Mouse (Mus musculus): Measurements from ENCODE around the gene Ppp1r32. TPM values are rescaled to one million over a fixed set of nuclear protein-coding genes. Genes with fewer than 3 reads are reported as not detected.
A peak's percentile ranks its signal among the peaks of the same experiment; 100 is the strongest.

The Ppp1r32 gene
- total and polyA plus RNA-seq, 2 experiments, result 0.09 TPM; not detected in 1

GRCm38 (mm10) chr19:10497512-10498160, 14.9 kb upstream of the Ppp1r32 start:
- DNase-seq (ENCODE audit: extremely low read depth, low read depth, low spot score), result no peak
- H3K36me3 ChIP-seq (ENCODE audit: control insufficient read depth, insufficient read depth, low read length), result peaks cover 26% of the 10 kb centered on the region
- H3K27ac ChIP-seq (replicated peaks; ENCODE audit: insufficient read depth, low read depth, low read length), result no peak overlapping the region
- H3K27me3 ChIP-seq (ENCODE audit: control insufficient read depth, insufficient read depth, low read length), result no peaks in the 10 kb centered on the region
- 55% methylated on average over 8 of the region's 8 CpGs for WGBS
- no peaks in the 10 kb centered on the region for H3K79me2 ChIP-seq (ENCODE audit: control insufficient read depth, insufficient read depth, low read length)
- TF ChIP-seq CTCF (IDR thresholded peaks at IDR 0.05; ENCODE audit: low read depth, low read length), result no peak
- TF ChIP-seq POLR2A (IDR thresholded peaks at IDR 0.05; ENCODE audit: extremely low read depth, insufficient read depth, low read length), result no peak
- no peak overlapping the region for H3K9ac ChIP-seq (ENCODE audit: low read depth, low read length)
- H3K4me1 ChIP-seq (ENCODE audit: control insufficient read depth, insufficient read depth, low read length), result no peaks in the 10 kb centered on the region
- H3K4me3 ChIP-seq (ENCODE audit: insufficient read depth, low read depth, low read length), result no peak overlapping the region

GRCm38 (mm10) chr19:10496976-10497375, 14.2 kb upstream of the Ppp1r32 start:
- TF ChIP-seq CTCF (IDR thresholded peaks at IDR 0.05; ENCODE audit: low read depth, low read length), result no peak
- TF ChIP-seq POLR2A (IDR thresholded peaks at IDR 0.05; ENCODE audit: extremely low read depth, insufficient read depth, low read length), result no peak

GRCm38 (mm10) chr19:10495670-10496069, 12.9 kb upstream of the Ppp1r32 start:
- Histone ChIP-seq H3K9ac (ENCODE audit: low read depth, low read length) (no peak overlapping the region), H3K27me3 (ENCODE audit: control insufficient read depth, insufficient read depth, low read length) (no peaks in the 10 kb centered on the region), H3K79me2 (ENCODE audit: control insufficient read depth, insufficient read depth, low read length) (no peaks in the 10 kb centered on the region), H3K36me3 (ENCODE audit: control insufficient read depth, insufficient read depth, low read length) (peaks cover 11% of the 10 kb centered on the region; the same call in 1 of the 2 replicates), H3K4me1 (ENCODE audit: control insufficient read depth, insufficient read depth, low read length) (no peaks in the 10 kb centered on the region), H3K27ac (replicated peaks; ENCODE audit: insufficient read depth, low read depth, low read length) (no peak overlapping the region), H3K4me3 (ENCODE audit: insufficient read depth, low read depth, low read length) (no peak overlapping the region)
- TF ChIP-seq POLR2A (IDR thresholded peaks at IDR 0.05; ENCODE audit: extremely low read depth, insufficient read depth, low read length), result no peak
- TF ChIP-seq CTCF (IDR thresholded peaks at IDR 0.05; ENCODE audit: low read depth, low read length), result no peak
- 85% methylated on average over 1 of the region's 1 CpGs for WGBS
- no peak for DNase-seq (ENCODE audit: extremely low read depth, low read depth, low spot score)

More at GRCm38 (mm10) chr19:10496976-10497375, 14.2 kb upstream of the Ppp1r32 start:
- Histone ChIP-seq H3K36me3 (ENCODE audit: control insufficient read depth, insufficient read depth, low read length) (peaks cover 23% of the 10 kb centered on the region), H3K4me1 (ENCODE audit: control insufficient read depth, insufficient read depth, low read length) (no peaks in the 10 kb centered on the region), H3K4me3 (ENCODE audit: insufficient read depth, low read depth, low read length) (no peak overlapping the region), H3K9ac (ENCODE audit: low read depth, low read length) (no peak overlapping the region), H3K79me2 (ENCODE audit: control insufficient read depth, insufficient read depth, low read length) (no peaks in the 10 kb centered on the region), H3K27me3 (ENCODE audit: control insufficient read depth, insufficient read depth, low read length) (no peaks in the 10 kb centered on the region), H3K27ac (replicated peaks; ENCODE audit: insufficient read depth, low read depth, low read length) (no peak overlapping the region)
- DNase-seq (ENCODE audit: extremely low read depth, low read depth, low spot score), result no peak
- WGBS, result 87% methylated on average over 2 of the region's 2 CpGs

GRCm38 (mm10) chr19:10486264-10486738, 3.6 kb upstream of the Ppp1r32 start:
- H3K27me3 ChIP-seq (ENCODE audit: control insufficient read depth, insufficient read depth, low read length), result no peaks in the 10 kb centered on the region

GRCm38 (mm10) chr19:10479541-10479940, 3.2 kb downstream of the Ppp1r32 start:
- H3K27me3 ChIP-seq (ENCODE audit: control insufficient read depth, insufficient read depth, low read length), result no peaks in the 10 kb centered on the region
- no peaks in the 10 kb centered on the region for H3K4me1 ChIP-seq (ENCODE audit: control insufficient read depth, insufficient read depth, low read length)
- H3K79me2 ChIP-seq (ENCODE audit: control insufficient read depth, insufficient read depth, low read length), result no peaks in the 10 kb centered on the region
- no peak overlapping the region for H3K4me3 ChIP-seq (ENCODE audit: insufficient read depth, low read depth, low read length)
- no peaks in the 10 kb centered on the region for H3K36me3 ChIP-seq (ENCODE audit: control insufficient read depth, insufficient read depth, low read length)
- DNase-seq (ENCODE audit: extremely low read depth, low read depth, low spot score), result no peak
- no peak for TF ChIP-seq CTCF (IDR thresholded peaks at IDR 0.05; ENCODE audit: low read depth, low read length)
- TF ChIP-seq POLR2A (IDR thresholded peaks at IDR 0.05; ENCODE audit: extremely low read depth, insufficient read depth, low read length), result no peak
- no peak overlapping the region for H3K27ac ChIP-seq (replicated peaks; ENCODE audit: insufficient read depth, low read depth, low read length)
- H3K9ac ChIP-seq (ENCODE audit: low read depth, low read length), result no peak overlapping the region
- 70% methylated on average over 4 of the region's 4 CpGs for WGBS

More at GRCm38 (mm10) chr19:10486264-10486738, 3.6 kb upstream of the Ppp1r32 start:
- H3K4me3 ChIP-seq (ENCODE audit: insufficient read depth, low read depth, low read length), result no peak overlapping the region
- no peaks in the 10 kb centered on the region for H3K79me2 ChIP-seq (ENCODE audit: control insufficient read depth, insufficient read depth, low read length)
- no peak overlapping the region for H3K27ac ChIP-seq (replicated peaks; ENCODE audit: insufficient read depth, low read depth, low read length)
- 17% methylated on average over 9 of the region's 9 CpGs for WGBS
- DNase-seq (ENCODE audit: extremely low read depth, low read depth, low spot score), result peak; percentile 54
- TF ChIP-seq POLR2A (IDR thresholded peaks at IDR 0.05; ENCODE audit: extremely low read depth, insufficient read depth, low read length) (no peak), CTCF (IDR thresholded peaks at IDR 0.05; ENCODE audit: low read depth, low read length) (peak; percentile 79)
- H3K36me3 ChIP-seq (ENCODE audit: control insufficient read depth, insufficient read depth, low read length), result no peaks in the 10 kb centered on the region
- H3K9ac ChIP-seq (ENCODE audit: low read depth, low read length), result no peak overlapping the region
- H3K4me1 ChIP-seq (ENCODE audit: control insufficient read depth, insufficient read depth, low read length), result no peaks in the 10 kb centered on the region

- H3K27ac ChIP-seq (replicated peaks; ENCODE audit: insufficient read depth, low read depth, low read length), result no peak overlapping the region
- TF ChIP-seq POLR2A (IDR thresholded peaks at IDR 0.05; ENCODE audit: extremely low read depth, insufficient read depth, low read length) (no peak), CTCF (IDR thresholded peaks at IDR 0.05; ENCODE audit: low read depth, low read length) (no peak)
- H3K36me3 ChIP-seq (ENCODE audit: control insufficient read depth, insufficient read depth, low read length), result no peaks in the 10 kb centered on the region
- H3K4me3 ChIP-seq (ENCODE audit: insufficient read depth, low read depth, low read length), result no peak overlapping the region
- DNase-seq (ENCODE audit: extremely low read depth, low read depth, low spot score), result no peak
- no peaks in the 10 kb centered on the region for H3K4me1 ChIP-seq (ENCODE audit: control insufficient read depth, insufficient read depth, low read length)
- no peak overlapping the region for H3K9ac ChIP-seq (ENCODE audit: low read depth, low read length)
- H3K79me2 ChIP-seq (ENCODE audit: control insufficient read depth, insufficient read depth, low read length), result no peaks in the 10 kb centered on the region
- 45% methylated on average over 6 of the region's 6 CpGs for WGBS
- no peaks in the 10 kb centered on the region for H3K27me3 ChIP-seq (ENCODE audit: control insufficient read depth, insufficient read depth, low read length)
These were observed 8.9 kb downstream of the Ppp1r32 start for GRCm38 (mm10) chr19:10473779-10474178.

All from liver, adult 2 months (tissue).